Mouse (Mus musculus): ENCODE data around the gene Slc16a2. TPM values are rescaled to one million over a fixed set of nuclear protein-coding genes. Genes with fewer than 3 reads are reported as not detected.

Gene Slc16a2
- polyA plus RNA-seq, 1 experiment from 2014 or later: 3.1 TPM

GRCm38 (mm10) chrX:103652048-103652447 lies 169.7 kb downstream of the Slc16a2 start:
- CTCF ChIA-PET: no interaction called here
- DNase-seq (ENCODE audit: low read depth, low spot score) (no peak), ATAC-seq (no peak)
- H3K27me3 ChIP-seq: peaks cover 22% of the 10 kb centered on the region
- in situ Hi-C loops (cut with MboI; ENCODE audit: low pct_unique_long_range_greater_than_20kb): no loop called here
- TF ChIP-seq CTCF (IDR thresholded peaks at IDR 0.05): no peak
- POLR2A ChIA-PET: no interaction called here

Other genes with a start within 250 kb of the Slc16a2 start
- gene Zcchc13, start 191.4 kb downstream of the Slc16a2 start, polyA plus RNA-seq (2021): not detected
- 34.0 TPM for gene Rlim, start 159.3 kb upstream of the Slc16a2 start, polyA plus RNA-seq (2021)

Measured in Patski (cell line).